Mouse (Mus musculus): ENCODE data around the gene Lingo2.

DNA sequence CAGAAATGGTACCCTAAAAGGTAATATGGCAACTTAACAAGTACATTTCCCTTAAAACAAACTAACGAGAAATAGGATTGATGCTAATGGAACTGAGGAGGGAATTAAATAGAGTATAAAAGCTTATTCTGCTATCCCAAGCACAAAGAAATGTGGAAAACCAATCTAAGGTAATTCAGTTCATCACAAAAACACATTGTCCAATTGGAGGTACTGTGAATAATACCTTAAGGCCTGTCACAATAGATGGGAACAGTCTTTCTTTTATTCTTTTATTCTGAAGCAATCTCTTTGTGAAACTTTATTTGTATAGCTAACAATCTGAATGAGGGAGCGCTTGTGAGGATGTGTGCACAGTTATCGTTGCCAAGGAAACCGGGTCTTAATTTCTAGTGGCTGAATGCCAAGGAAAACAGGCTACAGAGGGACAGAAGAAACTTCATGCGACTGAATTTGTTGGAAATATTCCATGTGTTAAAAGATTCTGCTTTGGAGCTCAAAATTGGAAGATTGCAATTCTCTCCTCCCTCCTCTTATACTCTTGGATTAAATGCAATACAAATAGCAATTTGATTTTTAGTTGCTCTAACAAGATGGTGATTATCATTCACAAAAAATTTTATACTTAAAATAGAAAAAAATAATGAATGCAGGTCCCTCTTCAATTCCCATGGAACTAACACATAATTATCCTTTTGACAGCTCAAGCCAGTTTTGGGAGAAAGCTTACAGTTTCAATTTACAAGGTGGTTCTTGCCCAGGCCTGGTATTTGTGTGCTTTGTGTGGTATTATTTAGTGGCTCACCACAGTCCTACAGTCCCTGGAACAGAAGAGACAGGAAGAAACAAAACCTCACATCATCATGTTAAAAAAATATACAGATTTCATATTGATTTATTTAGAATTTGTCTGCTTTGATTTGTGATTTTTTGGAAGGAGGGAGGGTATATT, 1065.7 kb downstream of the Lingo2 start:
- TF ChIP-seq HCFC1 (IDR thresholded peaks at IDR 0.05; ENCODE audit: borderline replicate concordance, insufficient read depth, low read length) (no peak), ZC3H11A (IDR thresholded peaks at IDR 0.05; ENCODE audit: borderline replicate concordance, low read depth, low read length) (no peak), CHD2 (IDR thresholded peaks at IDR 0.05; ENCODE audit: low read depth, low read length) (no peak)

Measured in ES-E14 (cell line).